Mouse (Mus musculus): ENCODE results near the gene Prim1. TPM values are rescaled to one million over a fixed set of nuclear protein-coding genes. Genes with fewer than 3 reads are reported as not detected.
"Not testable (repeated sequence)": the region's sequence is repeated elsewhere in the genome, so short reads cannot be mapped to it uniquely, and the experiment has no call there.

The Prim1 gene
- total RNA-seq, 2 experiments from 2014 or later: 22.3 to 26.6 TPM

GRCm38 (mm10) chr10:128070432-128070831, 55.5 kb downstream of the Prim1 start:
- not testable (repeated sequence) for DNase-seq (ENCODE audit: low spot score in 2 of 2)

DNA sequence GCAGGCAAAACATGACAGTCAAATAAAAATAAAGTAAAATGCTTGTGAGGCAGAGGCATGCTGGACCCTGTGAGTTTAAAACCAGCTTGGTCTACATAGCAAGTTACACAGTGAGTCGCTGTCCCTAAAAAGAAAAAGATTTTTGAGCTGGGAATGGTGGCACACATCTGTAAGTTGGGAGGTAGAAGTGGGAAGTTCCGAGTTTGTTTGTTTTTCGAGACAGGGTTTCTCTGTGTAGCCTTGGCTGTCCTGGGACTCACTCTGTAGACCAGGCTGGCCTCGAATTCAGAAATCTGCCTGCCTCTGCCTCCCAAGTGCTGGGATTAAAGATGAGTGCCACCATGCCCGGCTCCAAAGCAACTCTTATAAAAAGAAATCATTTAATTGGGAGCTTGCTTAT, 63.3 kb downstream of the Prim1 start:
- not testable (repeated sequence) for DNase-seq (ENCODE audit: low spot score in 2 of 2)

Other genes with a start within 250 kb of the Prim1 start
- 1 to 10 TPM in 1 of 2 experiments, not detected in 1; 4.3 TPM for gene Rdh9, start 238.8 kb upstream of the Prim1 start, total RNA-seq (2021)
- gene Rdh16, start 214.0 kb upstream of the Prim1 start, total RNA-seq (2021): 1 to 10 TPM in 1 of 2 experiments, under 1 TPM in 1; 0.28 to 2.1 TPM
- 1 to 10 TPM in 1 of 2 experiments, under 1 TPM in 1; 0.23 to 7.3 TPM for gene Rdh19, start 165.2 kb upstream of the Prim1 start, total RNA-seq (2021)
- gene Rdh16f2, start 148.7 kb upstream of the Prim1 start, total RNA-seq (2021): under 1 TPM; 0.82 to 0.90 TPM
- gene Rdh7, start 126.4 kb upstream of the Prim1 start, total RNA-seq (2021): 10 to 100 TPM in 1 of 2 experiments, under 1 TPM in 1; 0.95 to 46.8 TPM
- gene Sdr9c7, start 116.7 kb upstream of the Prim1 start, total RNA-seq (2021): under 1 TPM in 1 of 2 experiments, not detected in 1; 0.25 TPM
- gene Hsd17b6, start 7.6 kb upstream of the Prim1 start, total RNA-seq (2021): 1 to 10 TPM in 1 of 2 experiments, under 1 TPM in 1; 0.22 to 8.9 TPM
- 100 to 1,000 TPM; 823 to 829 TPM for gene Naca, start 20.4 kb downstream of the Prim1 start, total RNA-seq (2021)
- gene Ptges3, start 43.8 kb downstream of the Prim1 start, total RNA-seq (2021): 100 to 1,000 TPM; 152 to 160 TPM
- gene Atp5b, start 68.1 kb downstream of the Prim1 start, total RNA-seq (2021): 1,000 to 10,000 TPM; 2,157 to 2,362 TPM
- 10 to 100 TPM; 70.6 to 72.2 TPM for gene Baz2a, start 76.4 kb downstream of the Prim1 start, total RNA-seq (2021)
- 100 to 1,000 TPM in 1 of 2 experiments, 10 to 100 TPM in 1; 90.2 to 104 TPM for gene Rbms2, start 165.1 kb downstream of the Prim1 start, total RNA-seq (2021)
- 1 to 10 TPM; 4.8 to 8.2 TPM for gene Gls2, start 179.3 kb downstream of the Prim1 start, total RNA-seq (2021)
- 10 to 100 TPM; 23.2 to 25.9 TPM for gene Spryd4, start 196.6 kb downstream of the Prim1 start, total RNA-seq (2021)
- gene Mip, start 210.7 kb downstream of the Prim1 start, total RNA-seq (2021): not detected
- gene Timeless, start 216.9 kb downstream of the Prim1 start, total RNA-seq (2021): 10 to 100 TPM; 28.4 to 34.0 TPM
- 1 to 10 TPM in 1 of 2 experiments, not detected in 1; 4.7 TPM for gene Apon, start 238.9 kb downstream of the Prim1 start, total RNA-seq (2021)